Mouse (Mus musculus): ENCODE results near the gene Ergic1.

- TF ChIP-seq POLR2A (IDR thresholded peaks at IDR 0.05; ENCODE audit: borderline replicate concordance, extremely low read depth, low read depth, low read length) (peak; percentile 44; the same call in 1 of the 2 replicates), CTCF (IDR thresholded peaks at IDR 0.05; ENCODE audit: insufficient read depth, low read length) (no peak)
Measured at GRCm38 (mm10) chr17:26547771-26548170, 13.5 kb upstream of the Ergic1 start.

Data from lung, adult 2 months (tissue).